Mouse (Mus musculus) mature B cell (primary cell): ENCODE data around the gene Tbx3.

Experiments
- in situ Hi-C: fragments of 300-500 bp; cut with MboI; formaldehyde crosslinking; loops from 2 replicates; pipeline ENCODE4 v1.14.3; 2019

The Tbx3 gene

DNA sequence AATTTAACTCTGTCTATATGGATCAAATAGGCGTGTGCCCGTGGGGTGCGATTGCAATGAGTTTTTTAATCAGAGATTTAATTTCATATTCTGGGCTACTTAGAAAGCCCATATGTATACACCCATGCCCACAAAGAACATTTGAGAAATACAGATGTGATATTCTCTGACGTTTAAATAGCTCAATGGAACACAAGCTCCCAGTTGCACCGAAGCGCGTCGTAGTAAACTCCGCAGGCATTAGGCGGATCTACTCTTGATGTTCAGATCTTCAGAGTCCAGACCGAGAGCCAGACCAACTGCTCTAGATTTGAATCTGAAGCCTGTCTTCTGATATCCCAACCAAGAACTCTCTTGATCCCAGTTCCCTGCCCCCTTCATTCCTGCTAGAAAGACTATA, 9.0 kb upstream of the Tbx3 start:
- in situ Hi-C loops, result no loop called here

GRCm38 (mm10) chr5:119662326-119662725, 8.1 kb upstream of the Tbx3 start:
- in situ Hi-C loops, result no loop called here

GRCm38 (mm10) chr5:119662731-119663130, 7.7 kb upstream of the Tbx3 start:
- in situ Hi-C loops, result no loop called here

DNA sequence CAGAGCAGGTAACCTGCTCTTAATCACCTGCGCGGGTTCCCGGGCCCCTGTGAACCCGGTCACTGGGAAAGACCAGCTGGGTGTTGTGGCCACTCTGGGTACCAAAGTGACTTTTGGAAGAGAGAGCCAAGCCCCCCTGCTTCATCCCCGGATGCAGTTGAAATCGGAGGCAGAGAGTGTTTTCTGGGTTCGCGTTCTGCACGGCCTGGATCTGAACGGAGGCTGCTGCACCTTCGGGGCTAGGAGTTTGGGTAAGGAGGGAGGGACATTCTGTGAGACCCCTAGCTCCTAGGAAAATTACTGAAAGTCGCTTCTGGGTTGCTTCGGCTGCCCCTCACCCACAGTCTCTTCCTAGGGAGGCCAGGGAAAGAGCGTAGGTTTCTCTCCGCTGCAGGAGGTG, 7.2 kb upstream of the Tbx3 start:
- in situ Hi-C loops, result no loop called here

DNA sequence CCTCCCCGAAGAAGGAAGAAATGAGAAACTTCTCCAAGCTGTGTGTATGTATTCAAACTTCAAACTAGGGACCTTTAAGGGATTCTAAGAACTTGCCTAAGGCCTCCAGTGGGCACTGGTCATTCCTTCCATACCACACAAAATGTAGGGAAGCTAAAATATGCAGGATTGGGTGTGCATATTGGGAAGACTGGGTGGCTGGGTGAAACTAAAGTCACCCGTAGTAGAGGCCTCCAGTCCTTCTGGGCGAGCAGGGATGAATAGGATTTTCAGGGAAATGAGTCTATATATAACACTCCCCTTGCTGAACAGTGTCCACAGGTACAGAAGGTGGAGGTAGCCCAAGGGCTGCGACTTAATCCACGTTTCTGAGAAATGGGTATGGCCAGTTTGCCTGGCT, 6.7 kb upstream of the Tbx3 start:
- in situ Hi-C loops, result no loop called here

DNA sequence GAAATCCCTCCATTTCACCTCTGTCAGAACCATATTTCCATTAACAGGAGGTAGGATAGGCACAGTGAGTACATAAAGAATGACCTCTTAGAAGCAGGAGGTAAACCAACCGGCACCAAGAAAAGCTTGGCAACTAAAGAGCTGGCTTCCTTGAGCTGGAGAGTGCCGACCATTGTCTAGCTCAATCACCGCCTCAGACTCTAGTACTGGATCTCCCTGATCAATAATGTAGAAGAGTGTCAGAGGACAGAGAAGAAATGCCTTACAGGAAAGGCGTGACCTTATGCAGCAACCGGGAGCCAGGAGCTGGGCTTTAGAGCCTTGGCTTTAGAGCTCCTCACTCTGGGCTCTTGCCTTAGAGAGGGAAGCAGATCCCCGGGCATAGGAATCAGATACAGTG, 4.7 kb upstream of the Tbx3 start:
- in situ Hi-C loops, result no loop called here

DNA sequence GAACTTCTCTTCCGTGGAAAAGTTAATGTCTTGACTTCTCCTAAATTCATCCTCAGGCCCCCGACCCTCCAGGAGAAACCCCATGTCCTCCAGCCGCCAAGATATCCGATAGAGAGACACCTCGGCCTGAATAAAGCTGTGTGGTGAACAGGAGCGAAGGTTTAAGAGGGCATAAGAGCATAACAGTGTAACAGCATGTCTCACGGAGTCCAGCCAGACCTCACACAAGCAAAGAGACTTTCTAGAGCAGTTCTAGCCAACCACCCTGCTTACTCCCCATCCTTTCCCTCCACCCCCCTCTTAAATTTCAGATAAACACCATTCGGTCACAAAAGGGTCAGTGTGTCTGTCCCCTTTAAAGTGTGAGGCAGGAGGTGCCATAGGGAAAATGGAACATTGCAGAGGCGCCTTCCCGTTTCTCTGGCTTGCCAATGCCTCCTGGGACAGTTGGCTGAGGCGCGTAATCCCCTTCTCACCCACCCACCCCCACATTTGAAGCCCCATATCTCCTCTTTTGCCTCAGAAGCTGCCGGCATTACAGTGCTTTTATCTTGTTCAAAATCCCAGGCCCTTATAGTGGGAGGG, 3.0 kb upstream of the Tbx3 start:
- in situ Hi-C loops, result no loop called here

DNA sequence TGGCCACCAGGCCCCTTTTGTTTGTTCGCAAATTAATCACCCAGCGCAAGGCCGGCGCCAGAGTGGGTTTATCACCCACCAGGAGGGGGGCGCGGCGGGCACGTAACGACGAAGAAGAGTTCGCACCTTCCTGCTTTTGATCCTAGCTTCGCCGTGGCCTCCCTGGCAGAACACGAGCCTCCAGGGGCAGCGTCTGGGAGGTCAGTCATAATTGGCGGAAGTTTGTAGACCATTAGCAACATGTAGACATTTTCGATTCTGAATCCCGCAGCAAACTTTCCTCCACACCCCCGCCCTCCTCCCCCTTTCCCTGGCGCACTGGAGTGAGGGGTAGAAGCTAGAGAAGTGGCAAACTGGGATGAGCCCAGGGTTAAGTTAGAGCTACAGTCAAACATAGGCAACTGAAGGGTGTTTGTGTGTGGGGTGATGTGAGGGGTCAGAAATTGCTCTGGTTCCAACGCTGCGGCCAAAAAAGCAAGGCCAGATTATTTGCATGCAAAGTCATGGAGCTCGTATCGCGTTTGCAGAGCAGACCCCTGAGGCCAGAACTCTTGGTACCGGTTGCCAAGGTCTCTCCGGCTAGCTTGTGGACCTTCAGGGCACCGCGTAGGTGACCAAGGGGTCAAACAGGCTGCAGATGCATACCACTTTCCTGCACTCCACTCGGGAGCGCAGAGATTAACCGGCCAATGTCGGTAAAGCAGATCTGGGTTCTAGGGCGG, 2.1 kb upstream of the Tbx3 start:
- in situ Hi-C loops, result no loop called here

- in situ Hi-C loops, result no loop called here
Measured at GRCm38 (mm10) chr5:119668913-119669411, 1.5 kb upstream of the Tbx3 start.

DNA sequence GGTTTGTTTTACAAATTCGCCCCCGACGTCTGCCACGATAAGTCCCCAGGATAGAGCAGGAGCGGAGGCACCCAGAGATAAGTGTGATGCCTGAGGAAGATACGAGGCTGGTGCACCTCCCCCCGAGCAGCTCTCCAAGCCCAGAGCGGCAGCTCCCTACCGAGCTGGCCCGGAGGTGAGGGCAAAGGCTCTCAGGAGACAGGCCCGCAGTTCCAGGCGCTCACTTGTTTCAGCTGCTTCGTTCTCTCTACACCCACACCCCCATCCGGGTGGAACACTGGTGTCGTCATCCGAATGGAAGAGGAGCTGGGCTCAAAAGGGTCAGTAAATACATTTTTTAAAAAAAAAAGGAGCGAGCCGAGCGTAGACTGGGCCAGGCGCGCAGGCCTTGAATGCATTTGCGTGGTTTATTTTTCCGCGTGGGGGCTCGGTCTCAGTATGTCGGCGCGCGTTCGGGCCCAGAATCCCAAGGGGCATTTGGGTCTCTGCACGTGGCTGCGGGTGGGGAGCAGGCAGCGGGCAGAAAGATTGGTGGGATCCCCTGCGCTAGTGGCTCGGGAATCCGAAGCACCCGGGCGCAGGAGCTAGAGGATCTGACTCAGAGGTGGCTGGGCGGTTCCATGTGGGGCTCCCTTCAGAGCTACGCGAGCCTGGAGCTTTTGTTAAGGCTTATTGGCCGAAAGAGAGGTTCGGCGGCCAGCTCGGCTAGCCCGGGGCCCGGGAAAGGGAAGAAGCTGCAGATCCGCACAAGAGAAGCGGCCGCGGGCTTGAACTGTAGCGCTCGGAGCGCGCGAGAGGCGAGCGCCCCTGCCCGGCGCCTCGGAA, 516 bp upstream of the Tbx3 start:
- in situ Hi-C loops, result no loop called here

GRCm38 (mm10) chr5:119671124-119671801, 794 bp downstream of the Tbx3 start:
- in situ Hi-C loops, result no loop called here

- in situ Hi-C loops, result no loop called here
Measured at GRCm38 (mm10) chr5:119671965-119672347, 1.5 kb downstream of the Tbx3 start.

- in situ Hi-C loops, result no loop called here
Measured at GRCm38 (mm10) chr5:119672348-119672983, 2.0 kb downstream of the Tbx3 start.

GRCm38 (mm10) chr5:119672984-119673600, 2.6 kb downstream of the Tbx3 start:
- in situ Hi-C loops, result no loop called here

- in situ Hi-C loops, result no loop called here
Measured at GRCm38 (mm10) chr5:119673716-119674605, 3.5 kb downstream of the Tbx3 start.

DNA sequence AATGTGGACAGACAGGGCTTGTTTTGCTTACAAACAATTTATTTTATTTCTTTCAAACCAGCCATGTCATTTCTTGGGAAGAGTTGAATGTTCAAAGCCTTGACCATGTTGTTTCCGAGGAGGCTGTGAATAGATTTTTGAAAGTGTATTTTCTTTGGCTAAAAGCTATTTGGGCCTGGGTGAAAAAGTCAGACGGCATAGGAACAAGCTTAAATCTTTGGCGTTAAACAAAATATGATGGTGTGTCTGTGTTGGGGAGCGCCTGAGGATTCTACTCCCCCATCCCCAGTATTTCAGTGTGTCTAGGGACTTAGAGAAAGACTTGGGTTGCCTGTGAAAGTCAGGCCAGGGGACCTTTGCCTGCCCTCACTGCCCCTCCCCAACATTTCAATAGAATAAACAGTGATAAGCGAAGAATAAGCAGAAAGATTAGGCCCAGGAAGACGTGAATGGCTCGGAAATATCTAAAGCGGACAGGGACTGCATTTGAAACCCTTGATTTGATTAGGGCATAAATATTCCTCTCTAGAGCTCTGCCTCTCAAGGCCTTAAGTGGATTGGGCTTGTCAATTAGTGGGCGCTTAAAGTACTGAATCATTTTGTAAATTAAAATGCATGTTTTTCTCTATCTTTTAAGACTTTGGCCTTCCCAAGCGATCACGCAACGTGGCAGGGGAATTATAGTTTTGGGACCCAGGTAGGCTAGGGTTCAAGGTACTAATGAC, 4.3 kb downstream of the Tbx3 start:
- in situ Hi-C loops, result no loop called here

DNA sequence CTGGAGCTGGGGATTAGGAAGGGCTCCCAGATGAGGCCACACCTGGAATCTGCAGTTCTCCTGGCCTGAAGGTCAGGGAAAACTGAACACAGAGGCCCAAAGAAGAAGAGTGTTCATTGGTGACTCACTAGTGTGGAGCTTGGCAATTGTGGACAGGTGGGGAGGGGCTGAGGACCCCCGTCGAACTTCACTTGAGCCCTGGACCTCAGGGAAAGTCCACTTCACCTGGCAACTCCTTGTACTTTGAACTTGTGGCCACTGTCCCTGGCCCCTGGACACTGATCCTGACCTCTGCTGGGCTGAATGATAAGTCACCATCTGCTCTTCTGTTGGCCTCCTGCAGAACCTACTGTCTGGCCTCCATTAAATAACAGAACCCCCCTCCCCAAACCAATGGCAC, 5.8 kb downstream of the Tbx3 start:
- in situ Hi-C loops, result no loop called here

- in situ Hi-C loops, result no loop called here
Measured at GRCm38 (mm10) chr5:119678516-119678915, 8.0 kb downstream of the Tbx3 start.

DNA sequence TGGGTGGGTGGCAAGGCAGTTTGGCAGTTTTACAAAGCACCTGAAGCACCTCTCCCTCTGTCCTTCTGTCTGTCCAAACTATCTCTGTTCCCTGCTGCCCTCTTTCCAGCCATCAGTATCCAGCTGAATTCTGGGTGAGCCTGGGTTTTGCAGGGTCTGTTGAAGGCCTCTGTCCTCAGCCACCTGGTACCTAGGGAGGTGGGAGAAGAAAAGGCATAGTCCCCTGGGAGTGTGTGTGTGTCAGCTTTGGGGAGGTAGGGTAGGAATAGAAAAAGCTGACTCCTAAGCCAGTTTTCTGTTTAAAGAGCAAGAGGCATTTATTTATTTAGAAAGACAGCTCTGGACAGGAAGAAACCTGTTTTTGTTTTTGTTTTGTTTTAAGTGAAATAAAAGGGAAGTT, 8.6 kb downstream of the Tbx3 start:
- in situ Hi-C loops, result no loop called here
